Mouse (Mus musculus) kidney, adult 9 months (tissue): ENCODE measurements around the gene Manba.

Experiments
- DNase-seq: peaks from one replicate; pipeline ENCODE4 v3.0.0; 2022

Manba gene

GRCm38 (mm10) chr3:135586471-135586880, 101.1 kb downstream of the Manba start:
- peak; percentile 23 for DNase-seq

GRCm38 (mm10) chr3:135590471-135590870, 105.1 kb downstream of the Manba start:
- DNase-seq: no peak

- no peak for DNase-seq
Measured at GRCm38 (mm10) chr3:135591376-135591775, 106.0 kb downstream of the Manba start.

GRCm38 (mm10) chr3:135592011-135592410, 106.6 kb downstream of the Manba start:
- no peak for DNase-seq

- no peak for DNase-seq
Measured at GRCm38 (mm10) chr3:135594238-135594917, 109.0 kb downstream of the Manba start.

- peak; percentile 25 for DNase-seq
Measured at GRCm38 (mm10) chr3:135597014-135597413, 111.6 kb downstream of the Manba start.

- no peak for DNase-seq
Measured at GRCm38 (mm10) chr3:135598355-135598754, 112.9 kb downstream of the Manba start.

GRCm38 (mm10) chr3:135602731-135603130, 117.3 kb downstream of the Manba start:
- DNase-seq: no peak

GRCm38 (mm10) chr3:135604626-135605417, 119.4 kb downstream of the Manba start:
- no peak for DNase-seq

- no peak for DNase-seq
Measured at GRCm38 (mm10) chr3:135605474-135605873, 120.1 kb downstream of the Manba start.

GRCm38 (mm10) chr3:135606592-135606991, 121.2 kb downstream of the Manba start:
- DNase-seq: no peak

- no peak for DNase-seq
Measured at GRCm38 (mm10) chr3:135607021-135607420, 121.6 kb downstream of the Manba start.

- peak; percentile 27 for DNase-seq
Measured at GRCm38 (mm10) chr3:135607660-135608473, 122.5 kb downstream of the Manba start.

- no peak for DNase-seq
Measured at GRCm38 (mm10) chr3:135610221-135610620, 124.8 kb downstream of the Manba start.

GRCm38 (mm10) chr3:135614376-135614775, 129.0 kb downstream of the Manba start:
- DNase-seq: no peak

GRCm38 (mm10) chr3:135616730-135617129, 131.3 kb downstream of the Manba start:
- no peak for DNase-seq
